Mouse (Mus musculus): ENCODE results near the gene Igdcc4. TPM values are rescaled to one million over a fixed set of nuclear protein-coding genes. Genes with fewer than 3 reads are reported as not detected.

Igdcc4 gene
- total RNA-seq, 2 experiments from 2014 or later: 60.4 to 79.2 TPM

Other genes with a start within 250 kb of the Igdcc4 start
- not detected for gene Slc24a1, start 149.9 kb upstream of the Igdcc4 start, total RNA-seq (2021)
- gene Ints14, start 140.6 kb upstream of the Igdcc4 start, total RNA-seq (2021): 10 to 100 TPM; 22.1 to 23.9 TPM
- 10 to 100 TPM; 14.4 to 16.7 TPM for gene Hacd3, start 79.8 kb upstream of the Igdcc4 start, total RNA-seq (2021)
- gene Dpp8, start 69.1 kb upstream of the Igdcc4 start, total RNA-seq (2021): 100 to 1,000 TPM; 103 to 116 TPM
- gene Igdcc3, start 39.7 kb downstream of the Igdcc4 start, total RNA-seq (2021): under 1 TPM; 0.59 to 0.65 TPM
- 1 to 10 TPM; 6.6 to 8.1 TPM for gene Parp16, start 93.9 kb downstream of the Igdcc4 start, total RNA-seq (2021)
- 100 to 1,000 TPM; 101 to 103 TPM for gene Cilp, start 163.7 kb downstream of the Igdcc4 start, total RNA-seq (2021)
- gene Clpx, start 192.8 kb downstream of the Igdcc4 start, total RNA-seq (2021): 10 to 100 TPM; 61.8 to 64.5 TPM
- 10 to 100 TPM; 11.2 to 13.9 TPM for gene Pdcd7, start 244.6 kb downstream of the Igdcc4 start, total RNA-seq (2021)

Measured in gastrocnemius, postnatal 10 days (tissue).